Mouse (Mus musculus) right cerebral cortex, postnatal 14 days (tissue): Measurements from ENCODE around the gene Ppp2r5e.
A peak's percentile ranks its signal among the peaks of the same experiment; 100 is the strongest.

Experiments used
- DNase-seq: peaks from one replicate; pipeline ENCODE4 v3.0.0; 2022

Ppp2r5e gene

DNA sequence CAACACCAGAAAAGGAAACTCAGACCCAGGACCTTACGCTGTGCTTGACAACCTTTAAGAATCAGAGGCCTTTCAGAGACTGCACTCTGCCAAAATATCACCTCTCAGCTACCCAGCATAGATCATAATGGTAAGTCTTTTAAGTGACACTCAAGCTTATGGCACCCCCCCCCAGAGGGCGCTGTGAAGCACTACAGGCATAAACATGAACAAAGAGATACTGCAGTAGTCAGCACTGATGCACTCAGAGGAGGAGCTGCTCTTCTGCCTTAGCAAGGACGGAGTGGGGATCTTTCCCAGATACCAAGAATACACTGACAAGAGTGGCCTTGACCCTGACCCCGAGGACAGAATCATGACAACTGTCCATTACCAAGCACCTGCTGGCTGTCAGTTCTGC is 23.8 kb downstream of the Ppp2r5e start:
- DNase-seq = peak; percentile 44

DNA sequence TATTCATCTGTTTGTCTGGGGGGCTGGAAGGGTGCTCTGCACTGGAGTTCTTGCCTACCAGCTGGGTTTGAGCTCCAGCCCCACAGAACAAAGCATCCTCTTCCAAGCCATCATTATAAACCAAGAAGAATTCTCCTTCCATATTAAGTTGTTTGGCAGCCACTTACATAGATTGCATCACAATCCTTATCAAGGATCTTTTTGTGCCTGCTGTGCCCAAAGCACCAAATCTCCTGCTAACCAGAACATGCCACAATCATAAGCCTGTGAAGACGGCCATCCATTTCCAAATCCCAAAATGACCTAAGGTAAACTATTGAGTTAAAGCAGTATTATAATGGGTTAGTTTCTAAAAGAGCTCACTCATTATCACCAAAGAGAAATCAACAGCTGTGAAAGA is 25.9 kb downstream of the Ppp2r5e start:
- no peak for DNase-seq

DNA sequence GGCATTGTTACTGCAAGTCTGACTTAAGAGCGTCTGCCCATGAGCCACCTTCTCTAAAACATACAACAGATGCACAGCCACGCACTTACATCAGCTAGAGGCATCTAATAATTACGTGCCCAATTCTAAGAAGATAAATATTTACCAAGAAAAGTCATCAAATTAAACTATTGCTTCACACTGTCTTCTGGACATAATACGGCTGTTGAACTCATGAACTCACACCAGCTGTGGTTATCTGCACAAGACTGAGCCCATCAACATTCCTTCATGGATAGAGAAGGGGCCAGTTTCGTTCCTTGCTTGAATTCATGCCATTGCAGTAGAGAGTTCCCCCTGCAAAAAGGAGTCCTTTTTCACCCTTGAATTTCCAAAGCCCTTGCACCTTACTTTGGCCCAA is 28.3 kb downstream of the Ppp2r5e start:
- DNase-seq = no peak

DNA sequence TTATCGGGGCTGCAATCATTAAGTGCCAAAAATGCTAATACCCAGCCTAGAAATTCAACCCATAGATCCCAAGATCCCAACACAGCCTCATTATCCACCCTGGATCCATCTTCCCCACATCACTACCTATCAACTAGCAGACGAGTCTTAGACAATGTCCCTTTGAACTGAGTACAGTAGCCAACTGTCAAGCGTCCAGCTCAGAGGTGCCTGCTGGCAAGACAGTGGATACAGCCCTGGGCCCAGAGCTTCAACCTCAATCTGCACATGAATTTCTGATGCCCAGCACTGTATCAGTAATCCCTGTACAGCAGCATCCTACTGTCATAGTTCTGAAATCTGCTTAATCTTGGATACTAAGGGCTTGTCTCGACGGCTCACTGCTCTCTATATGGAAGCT is 30.3 kb downstream of the Ppp2r5e start:
- no peak for DNase-seq

DNA sequence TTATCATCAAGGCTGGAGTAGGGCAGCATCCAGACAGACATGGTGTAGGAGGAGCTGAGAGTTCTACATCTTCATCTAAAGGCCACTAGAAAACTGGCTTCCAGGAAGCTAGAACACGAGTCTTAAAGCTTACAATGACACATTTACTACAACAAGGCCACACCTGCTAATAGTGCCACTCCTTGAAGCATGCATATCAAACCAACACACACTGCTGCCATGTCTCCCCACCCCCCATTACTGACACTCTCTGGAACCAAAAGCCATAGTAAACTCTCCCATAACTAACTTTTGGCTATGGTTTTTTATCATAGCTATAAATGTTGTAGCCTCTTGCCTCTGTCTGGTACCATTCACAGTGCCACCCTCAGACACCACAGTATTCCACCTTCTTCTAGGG is 31.5 kb downstream of the Ppp2r5e start:
- no peak for DNase-seq

DNA sequence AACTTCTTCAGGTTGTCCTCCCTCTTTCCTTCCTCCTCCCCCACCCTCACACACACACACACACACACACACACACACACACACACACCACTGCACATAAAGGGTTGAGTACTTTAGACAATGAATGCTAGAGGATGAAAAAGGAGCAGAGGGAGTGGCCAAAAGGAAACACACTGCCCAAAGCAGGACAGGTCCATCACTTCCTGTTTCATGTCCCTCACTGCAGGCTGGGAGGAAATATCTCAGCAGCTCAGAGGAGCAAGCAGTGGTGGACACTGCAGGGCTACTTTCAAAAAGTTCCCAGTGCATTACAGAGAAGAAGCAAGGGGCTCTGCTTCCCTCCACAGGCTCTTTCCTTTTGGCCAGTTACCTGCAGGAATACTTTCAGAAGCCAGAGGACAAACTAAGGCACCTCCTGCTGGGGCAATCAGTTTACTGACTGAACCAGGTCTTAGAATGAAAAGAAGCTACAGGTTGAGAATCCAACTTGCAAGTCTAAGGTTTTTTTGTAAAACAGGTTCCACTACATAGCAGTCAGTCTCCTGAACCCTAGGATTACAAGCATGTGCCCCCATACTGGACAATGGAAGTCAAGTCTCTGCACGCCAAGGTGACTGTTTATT is 32.9 kb downstream of the Ppp2r5e start:
- no peak for DNase-seq

DNA sequence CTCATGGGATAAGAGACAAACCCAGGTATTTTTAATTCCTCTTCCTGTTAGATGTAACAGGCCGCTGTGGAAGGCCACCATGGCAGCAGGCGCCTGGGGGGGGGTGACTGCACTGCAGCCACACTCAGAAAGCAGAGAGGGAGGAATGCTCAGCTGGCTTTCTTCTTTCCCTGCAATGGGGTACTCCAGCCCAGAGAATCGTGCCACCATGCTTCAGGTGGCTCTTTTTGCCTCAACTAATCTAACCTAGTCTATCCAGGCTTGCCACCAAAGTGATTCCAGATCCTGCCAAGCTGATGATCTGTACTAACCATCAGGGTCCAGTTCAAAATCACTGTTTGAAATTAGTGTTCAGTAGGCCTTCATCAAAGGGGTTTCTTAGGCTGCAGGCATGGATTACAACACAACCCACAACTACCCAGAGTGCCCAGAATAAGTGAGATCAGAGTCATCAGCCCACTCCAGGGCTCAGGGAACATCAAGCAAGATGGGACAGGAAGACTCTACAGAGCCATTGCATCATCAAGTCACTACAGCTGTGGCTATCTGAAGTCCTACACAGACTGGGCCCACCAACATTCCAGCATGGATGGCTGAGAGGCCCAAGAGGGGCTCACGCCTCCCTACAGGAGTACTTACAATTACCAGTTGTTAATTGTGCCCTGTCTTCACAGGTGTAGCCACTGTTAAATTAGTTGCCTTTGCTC is 35.2 kb downstream of the Ppp2r5e start:
- no peak for DNase-seq

DNA sequence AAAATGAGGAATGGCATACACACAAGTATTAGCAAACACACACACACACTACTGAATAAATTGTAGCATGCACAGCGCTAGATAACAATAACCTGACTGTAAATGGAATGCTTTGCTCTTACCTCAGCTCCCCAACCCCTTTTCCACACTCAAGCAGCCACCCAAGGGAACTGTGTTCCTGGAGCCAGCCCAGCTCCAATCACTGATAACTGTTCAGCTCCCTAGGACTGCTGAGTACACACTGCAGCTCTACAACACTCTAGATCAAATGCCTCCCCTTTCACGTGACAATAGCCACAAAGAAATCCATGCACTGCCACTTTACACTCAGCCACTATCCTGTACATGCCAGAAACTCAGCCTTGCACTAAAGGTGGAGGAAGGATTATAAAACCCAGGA is 36.8 kb downstream of the Ppp2r5e start:
- no peak for DNase-seq

DNA sequence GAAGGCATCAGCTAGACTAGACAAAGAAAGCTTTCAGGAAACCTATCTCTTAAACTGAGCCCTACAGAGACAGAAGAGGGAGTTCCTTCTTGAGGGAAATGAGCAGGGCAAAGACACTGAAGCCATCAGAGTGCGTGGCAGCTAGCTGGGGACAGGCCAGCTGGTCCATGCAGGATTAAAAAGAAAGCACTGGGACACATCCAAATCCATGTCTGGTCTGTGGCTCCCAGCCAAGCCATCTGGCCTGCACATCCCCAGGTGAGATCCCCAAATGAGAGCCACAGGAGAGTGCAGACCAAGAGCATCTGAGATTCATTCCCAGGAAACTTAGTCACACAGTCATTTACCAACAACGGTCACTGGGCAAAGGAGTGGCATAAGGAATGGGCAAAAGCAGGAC is 38.2 kb downstream of the Ppp2r5e start:
- DNase-seq = no peak

DNA sequence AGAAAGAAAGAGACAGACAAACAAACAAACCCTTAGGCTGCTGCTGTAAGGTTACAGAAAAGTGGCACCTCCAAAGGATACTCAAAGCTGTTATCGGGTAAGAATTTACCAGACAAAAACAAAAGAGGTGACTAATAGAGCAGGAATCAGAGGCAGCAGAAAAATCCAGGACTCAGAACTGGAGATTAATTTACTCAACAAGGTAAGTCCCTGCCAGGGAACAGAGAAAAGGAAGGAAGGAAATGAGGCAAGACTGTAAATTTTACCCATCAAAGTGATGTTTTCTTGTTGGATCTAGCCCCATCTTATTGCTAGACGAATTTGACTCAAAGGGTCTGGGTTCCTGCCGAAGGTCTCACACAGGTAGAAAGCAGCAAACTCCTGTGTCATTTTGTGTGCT is 41.0 kb downstream of the Ppp2r5e start:
- DNase-seq = no peak

DNA sequence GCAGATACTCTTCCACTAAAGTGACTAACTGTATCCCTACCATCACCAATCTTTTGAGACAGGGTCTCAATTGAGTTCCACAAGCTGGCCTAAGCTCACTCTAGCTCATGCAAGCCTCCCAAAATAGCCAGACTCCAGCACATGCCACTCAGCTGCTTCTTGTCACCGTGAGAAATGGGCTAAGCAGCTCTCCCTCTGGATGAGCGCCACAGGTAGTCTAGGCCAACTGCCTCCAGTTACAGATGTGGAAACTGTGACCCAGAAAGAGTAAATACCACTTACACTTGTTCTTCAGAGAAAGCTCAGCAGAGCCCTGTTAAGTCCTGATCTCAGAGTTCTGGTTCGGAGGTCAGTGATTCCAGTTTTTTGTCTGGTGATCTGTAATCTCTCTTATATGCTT is 43.7 kb downstream of the Ppp2r5e start:
- DNase-seq = no peak

DNA sequence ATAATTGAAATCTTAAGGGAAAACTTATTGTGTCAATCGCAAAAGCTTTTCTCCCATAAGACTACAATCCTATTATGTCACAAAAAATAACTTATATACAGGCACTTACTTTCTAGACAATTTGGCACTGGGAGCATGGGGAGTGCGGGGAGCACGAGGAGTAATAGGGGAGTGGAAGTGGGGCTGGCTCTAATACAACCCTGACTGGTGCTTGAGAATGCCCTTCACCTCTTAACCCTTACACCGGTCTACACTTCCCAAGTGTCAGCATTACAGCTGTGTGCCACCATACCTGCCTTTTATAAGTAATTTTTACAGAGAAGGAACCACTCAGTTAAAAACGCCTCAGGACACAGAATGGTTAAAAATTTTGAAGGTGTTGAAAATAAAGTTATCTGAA is 44.4 kb downstream of the Ppp2r5e start:
- no peak for DNase-seq

DNA sequence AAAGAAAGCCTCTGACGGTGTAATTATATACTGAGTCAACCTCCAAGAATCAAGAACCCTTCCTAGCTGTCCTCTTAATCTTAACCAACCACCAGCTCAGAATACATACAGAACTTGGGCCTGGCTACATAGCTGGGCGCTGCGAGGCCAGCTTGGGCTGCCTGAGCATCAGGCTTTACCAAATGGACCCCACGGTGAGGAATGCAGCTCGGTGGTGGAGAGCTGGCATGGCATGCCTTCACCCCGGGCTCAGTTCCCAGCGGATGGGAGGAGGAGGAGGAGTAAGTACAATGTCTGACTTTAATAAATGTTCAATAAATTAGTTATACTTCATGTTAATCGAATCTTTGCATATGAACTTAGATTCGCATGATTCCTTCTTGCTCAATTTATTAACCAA is 47.0 kb downstream of the Ppp2r5e start:
- DNase-seq = no peak

DNA sequence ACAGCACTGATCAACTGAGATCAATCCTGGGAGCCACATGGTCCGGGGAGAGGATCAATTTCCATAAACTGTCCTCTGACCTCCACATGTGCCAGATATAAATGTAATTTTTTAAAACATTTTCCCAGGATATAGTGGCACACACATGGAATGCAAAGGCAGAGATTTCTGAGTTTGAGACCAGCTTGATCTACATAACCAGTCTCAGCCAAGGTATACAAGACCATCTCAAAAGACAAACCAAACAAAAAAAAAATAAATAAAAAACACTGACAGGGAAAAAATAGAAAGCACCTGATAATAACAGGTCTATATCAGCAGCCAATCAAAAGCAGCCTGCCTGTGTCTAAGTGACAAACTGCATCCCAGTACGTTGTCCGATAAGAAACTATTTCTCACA is 48.9 kb downstream of the Ppp2r5e start:
- no peak for DNase-seq

DNA sequence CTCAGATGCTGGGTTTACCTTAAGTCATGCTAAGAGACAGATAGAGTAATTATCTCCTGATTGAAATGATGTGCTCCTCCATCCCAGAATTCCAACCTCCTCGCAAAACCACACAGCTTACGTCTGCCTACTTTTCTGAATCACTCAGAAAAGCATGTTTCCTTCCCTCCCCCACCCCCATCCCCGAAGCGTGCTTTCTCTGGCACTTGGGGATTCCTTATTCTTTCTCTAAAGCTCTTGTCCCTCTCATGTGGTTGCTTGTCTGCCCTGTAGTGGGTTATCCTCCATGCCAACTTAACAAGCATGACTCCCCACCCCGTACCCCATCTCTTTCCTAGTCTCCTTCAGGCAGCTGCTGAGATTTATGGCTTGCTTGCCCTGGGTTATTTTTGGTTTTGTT is 49.8 kb downstream of the Ppp2r5e start:
- no peak for DNase-seq

DNA sequence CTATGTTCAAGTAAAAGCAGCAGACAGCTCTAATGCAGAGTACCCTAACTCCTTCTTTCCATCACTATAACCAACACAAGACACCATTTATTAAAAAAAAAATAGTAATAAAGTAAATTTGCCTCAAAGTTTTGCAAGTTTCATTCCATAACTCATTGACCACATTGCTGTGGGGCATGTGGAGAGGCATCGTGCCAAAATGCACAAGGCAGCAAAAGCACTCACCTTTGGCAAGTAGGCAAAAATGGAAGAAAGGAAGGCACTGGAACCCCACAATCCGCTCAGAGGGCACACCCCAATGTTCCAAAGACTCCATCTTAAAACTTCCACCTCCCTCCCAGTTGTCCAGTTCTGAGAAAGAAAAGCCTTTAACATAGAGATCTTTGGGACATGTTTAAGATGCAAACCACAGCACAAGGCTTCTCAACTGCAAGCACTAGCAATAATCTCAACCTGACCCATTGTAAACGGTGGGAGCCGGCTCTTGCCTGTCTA is 50.6 kb downstream of the Ppp2r5e start:
- DNase-seq = no peak

DNA sequence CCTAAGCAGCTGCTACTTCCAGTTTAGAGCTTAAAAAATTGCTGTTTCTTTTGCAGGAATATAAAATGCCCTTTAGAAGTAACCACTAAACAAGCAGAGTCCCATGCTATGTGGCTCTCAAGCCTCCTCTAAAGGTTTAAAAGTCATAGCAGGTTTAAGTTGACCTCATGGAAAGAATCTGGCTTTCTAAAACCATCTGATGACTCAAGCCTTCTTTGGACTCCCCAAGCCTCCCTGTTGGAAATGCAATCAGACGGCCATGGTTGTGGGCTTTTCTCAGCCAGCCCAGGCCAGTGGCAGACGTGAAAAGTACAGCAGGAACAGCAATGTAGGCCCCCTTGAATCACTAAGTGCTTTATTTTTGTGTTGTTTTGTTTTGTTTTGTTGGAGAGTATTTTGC is 51.4 kb downstream of the Ppp2r5e start:
- DNase-seq = no peak

DNA sequence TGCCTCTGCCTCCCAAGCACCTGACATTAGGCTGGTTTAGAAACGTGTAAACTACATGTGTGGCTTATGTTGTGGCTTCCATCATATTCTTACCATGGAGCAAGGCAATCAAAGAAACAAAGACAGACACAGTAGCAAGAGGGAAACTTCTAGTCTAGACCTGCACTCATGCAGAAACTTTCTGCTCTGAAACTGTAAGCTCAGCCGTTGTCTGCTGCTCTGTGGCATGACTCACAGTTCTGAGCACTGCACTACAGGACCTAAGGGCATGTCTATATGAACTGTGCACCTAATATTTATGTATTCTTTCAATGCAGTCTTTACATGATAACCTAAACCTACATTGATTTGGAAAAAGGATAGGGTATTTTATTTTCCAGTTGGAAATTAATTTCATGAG is 51.8 kb downstream of the Ppp2r5e start:
- no peak for DNase-seq

DNA sequence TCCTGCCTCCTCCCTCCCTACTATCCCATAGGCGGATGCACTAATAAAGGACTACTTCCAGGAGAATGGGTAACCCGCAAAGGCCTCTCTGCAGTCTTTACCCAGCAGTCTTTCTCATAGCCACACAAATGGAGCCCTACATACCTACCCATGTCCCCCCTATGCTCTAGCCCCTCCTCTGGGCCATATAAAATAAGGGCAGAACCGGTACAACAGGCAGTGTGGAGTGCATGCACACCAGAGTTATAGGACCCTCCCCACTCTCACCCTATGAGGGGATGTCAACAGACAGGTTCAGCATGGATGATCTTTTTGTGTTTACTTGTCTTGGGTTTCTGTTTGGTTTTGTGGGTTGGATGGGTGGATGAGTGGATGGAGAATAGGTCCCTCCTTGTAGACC is 52.7 kb downstream of the Ppp2r5e start:
- DNase-seq = no peak

DNA sequence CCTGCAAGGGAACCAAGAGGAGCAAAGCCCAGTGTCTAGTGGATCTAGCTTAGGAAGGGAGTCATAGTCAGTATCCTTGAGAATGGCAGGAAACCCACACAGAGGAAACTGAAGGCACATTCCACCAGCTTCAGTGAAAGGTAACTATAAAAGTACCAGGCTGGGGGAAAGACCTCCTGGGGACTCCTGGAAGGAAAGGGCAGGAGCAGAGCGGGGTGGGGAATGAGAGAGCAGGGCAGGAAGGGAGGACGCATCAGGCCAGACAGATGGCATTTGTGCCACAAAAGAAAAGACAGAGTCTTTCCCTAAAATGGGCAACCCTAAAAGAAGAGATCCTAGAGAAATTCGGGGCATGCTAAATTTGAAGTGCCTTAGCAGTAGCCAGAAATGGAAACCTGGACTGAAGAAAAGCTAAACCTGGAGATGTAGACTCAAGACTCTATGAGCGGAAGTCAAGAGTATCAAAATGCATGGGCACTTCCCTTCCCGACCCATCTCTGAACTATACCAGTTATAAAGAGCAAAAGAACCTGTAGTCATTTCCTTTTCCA is 55.3 kb downstream of the Ppp2r5e start:
- DNase-seq = no peak

DNA sequence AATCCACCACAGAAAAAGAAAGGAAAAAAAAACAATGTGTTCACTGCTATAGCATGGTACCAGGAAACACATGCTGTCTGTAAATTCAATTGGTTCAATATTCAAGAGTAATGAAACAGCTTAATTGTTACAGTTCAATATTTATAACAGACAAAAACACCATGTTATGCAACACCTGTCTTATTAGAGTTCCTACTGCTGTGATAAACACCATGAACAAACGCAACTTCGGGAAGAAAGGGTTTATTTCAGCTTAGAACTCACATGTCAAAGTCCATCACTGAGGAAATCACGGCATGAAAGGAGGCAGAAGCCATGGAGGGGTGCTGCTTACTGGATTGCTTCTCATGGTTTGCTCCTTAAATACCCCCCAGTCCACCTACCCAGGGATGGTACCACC is 56.8 kb downstream of the Ppp2r5e start:
- DNase-seq = no peak

DNA sequence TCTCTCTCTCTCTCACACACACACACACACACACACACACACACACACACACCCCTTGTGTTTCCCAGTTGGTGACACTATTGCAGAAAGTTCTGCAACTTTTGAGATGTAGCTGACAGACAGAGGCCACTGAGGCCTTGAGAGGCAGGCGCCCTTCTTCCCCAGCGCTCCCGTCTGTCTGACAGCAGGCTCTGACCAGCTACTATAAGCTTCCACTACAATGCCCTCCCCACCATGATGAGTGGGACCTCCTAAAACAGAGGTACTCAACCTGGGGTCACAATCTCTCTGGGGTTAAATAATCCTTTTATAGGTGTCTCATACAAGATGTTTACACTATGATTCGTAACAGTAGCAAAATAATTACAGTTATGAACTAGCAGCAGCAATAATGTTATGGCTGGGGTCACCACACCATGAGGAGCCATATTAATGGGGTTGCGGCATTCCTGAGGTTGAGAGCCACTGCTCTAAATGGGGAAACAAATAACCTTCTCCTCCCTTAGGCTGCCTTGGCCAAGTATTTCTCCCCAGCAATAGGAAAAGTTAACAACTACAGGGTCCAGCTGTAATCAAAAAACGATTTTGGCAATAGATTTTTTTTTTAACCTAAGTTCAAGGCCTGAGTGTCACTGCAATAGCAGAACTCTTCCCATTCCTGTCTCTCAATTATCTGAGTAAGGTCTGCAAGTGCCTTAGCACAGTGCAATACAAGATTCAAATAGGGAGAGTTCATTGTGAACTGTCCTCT is 58.2 kb downstream of the Ppp2r5e start:
- DNase-seq = no peak

DNA sequence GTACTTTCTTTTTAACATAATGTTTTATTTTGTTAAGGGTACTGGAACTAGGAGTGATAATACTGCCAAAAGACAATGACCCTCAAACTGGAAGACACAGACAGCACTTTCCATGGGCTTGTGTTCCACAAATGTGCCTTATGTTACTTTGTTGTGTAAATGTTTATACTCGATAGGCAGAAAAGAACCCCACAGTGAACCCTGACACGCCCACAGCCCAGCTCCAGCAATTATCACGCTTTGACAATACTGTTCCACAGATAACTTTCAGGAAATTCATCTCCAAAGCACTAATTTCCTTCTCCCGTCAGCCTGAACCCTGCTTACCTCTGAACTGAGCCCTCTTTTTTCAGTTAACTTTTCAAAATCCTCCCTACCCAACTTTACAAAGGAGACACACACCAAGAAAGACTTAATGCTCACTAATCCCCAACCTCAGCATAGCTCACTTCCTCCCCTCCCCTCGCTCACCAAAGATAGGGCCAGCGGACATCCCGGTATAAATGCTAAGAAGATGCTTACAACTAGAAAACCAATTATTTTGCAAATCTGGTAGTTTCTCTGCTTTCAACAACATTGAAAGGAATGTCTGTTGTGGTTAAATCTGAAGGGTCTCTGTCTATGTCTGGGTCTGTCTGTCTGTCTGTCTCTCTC is 58.9 kb downstream of the Ppp2r5e start:
- no peak for DNase-seq
